Mouse (Mus musculus): ENCODE measurements around the gene Tgfa.

DNA sequence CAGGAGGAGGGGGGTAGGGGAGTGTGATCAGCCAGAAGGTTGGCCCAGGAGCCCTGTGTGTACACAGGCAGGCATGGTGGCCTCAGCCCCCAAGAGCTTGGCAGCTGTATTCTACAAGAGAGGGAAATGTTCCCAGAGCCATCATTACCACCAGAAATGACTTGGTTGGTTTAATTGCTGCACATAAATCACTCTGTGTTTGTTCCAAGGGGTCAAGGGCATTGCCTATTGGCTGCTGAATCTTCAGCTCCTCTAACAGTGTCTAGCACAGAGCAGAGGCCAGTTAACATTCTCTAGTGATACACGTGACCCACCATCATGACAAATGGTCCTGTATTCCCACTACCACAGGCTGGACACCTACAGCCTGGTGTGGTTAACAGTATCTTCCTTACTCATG is 119.0 kb downstream of the Tgfa start:
- TF ChIP-seq CTCF (IDR thresholded peaks at IDR 0.05; ENCODE audit: borderline replicate concordance, insufficient read depth, low read depth, low read length) (no peak), POLR2A (IDR thresholded peaks at IDR 0.05; ENCODE audit: borderline replicate concordance, insufficient read depth, low read length) (no peak)

All from cerebellum, adult 2 months (tissue).